Mouse (Mus musculus) embryo, embryonic 11.5 days (tissue): ENCODE data around the gene Ssu72.
"Not testable (repeated sequence)": the region's sequence is repeated elsewhere in the genome, so short reads cannot be mapped to it uniquely, and the experiment has no call there.

ENCODE experiments used
- DNase-seq: peaks from one replicate; pipeline ENCODE4 v3.0.0-alpha.2; 2012; ENCODE audit warnings: low read depth, low spot score

The Ssu72 gene

DNA sequence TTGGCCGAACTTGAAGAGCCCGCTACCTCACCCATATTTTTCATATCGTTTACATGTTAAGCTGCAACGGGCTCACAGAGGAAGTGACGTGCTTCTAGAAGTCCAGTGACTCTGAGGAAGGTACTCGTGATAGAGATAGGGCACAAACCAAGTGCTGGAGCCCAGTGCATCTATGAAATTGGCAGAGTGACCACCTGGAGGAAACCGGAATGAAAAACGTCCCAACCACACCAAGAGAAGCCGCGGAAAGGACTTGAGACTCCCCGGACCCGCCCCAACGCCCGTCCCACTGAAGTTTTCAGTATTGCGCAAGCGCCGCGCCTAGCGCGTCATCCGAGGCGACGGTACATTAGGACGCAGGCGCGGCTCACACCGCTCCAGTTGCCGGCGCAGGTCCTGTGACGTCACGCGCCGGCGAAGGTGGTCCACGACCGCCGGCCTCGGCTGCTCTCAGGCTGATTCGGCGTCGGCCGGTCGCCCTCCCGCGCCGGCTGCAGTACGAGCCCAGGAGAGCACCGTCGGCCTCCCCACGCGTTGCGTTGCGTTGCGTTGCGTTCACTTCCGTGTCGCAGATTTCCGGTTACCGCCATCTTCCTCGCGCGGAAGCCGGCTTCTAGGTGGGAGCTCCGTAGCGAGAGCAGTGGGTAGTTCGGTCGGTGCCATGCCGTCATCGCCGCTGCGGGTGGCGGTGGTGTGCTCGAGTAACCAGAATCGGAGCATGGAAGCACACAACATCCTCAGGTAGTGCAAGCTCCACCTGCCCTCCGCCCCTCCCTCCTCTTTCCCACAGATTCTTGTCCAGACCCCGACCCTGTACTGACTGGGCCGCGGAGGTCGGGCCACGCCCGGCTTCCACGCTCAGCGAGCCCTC is at the start of gene Ssu72:
Gene Ssu72, plus strand, starts transcription at position 80 of the 871 bp plus-strand sequence.
- peak; percentile 94 for DNase-seq

DNA sequence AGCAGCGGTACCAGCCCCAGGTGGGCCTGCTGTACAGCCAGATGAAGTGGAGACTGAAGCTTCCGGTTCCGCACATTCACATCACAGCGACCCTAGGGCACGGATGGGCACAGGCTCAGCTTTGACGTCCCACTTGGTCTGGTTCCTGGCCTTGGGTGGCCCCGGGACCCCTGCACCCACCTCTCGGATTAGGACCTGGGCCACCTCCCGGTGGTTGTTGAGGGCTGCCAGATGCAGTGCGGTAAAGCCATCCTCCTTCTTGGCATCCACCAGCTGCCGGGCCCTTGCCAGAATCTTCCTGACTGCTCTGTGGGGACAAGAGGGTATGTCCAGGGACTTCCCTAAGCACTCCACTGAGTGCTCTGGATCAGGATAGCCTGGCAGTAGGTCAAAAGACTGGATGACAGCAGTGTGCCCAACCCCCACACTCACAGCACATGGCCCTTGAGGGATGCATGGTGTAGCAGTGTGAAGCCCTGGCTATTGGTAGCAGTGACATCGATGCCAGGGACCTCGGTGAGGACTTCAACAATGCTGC is 48.3 kb upstream of the Ssu72 start:
- DNase-seq = no peak

DNA sequence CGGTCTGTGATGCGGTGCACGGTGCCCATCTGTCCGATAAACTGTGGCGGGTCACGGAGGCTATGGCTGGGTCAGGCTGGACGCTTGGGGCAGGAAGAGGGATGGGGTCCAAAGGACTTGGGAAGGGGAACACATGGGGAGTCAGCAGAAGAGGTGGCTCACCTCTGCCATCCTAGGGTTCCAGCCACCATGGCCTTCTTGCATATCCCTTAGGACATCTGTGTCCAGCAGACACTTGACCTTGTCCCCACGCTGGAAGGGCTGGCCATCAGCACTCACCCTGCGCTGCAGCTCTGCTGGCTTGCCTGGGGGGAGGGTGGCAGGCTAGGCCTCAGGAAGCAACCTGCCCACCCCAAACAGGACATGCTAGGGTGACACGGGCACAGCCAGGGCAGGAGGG is 45.6 kb upstream of the Ssu72 start:
- no peak for DNase-seq

DNA sequence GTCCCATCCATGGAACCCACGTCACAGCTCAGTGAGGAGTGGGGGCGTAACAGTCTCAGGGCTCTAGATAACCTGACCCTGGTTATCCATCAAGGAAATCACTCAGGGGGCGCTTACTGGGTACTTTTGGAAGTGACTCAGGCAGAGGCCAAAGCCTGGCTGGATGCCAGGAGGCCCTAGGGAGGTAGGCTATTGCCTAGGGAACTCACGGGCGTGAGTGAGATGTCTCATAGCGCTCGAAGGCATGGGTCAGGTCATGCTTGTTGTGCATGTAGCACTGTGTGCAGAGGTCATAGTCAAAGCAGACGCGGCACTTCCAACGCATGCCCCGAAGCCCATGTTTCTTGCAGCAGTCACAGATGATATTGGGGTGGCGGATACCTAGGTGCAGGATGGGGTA is 44.0 kb upstream of the Ssu72 start:
- DNase-seq = no peak

DNA sequence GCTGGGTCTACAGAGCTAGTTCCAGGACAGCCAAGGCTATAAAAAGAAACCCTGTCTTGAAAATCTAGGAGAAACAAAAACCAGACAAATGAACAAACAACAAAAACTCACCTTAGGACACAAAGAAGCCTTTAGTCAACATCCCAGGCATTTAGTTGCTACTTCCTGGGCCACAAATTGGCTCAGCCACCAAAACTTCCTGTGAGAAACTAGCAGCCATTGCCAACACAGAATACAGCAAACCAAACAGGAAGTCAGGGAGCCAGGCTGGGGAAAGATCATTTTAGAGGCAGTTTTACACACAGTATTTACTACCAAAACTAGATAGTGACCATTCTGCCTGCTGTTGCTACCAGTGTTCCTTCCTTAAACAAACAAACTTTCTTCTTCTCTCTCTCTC is 37.7 kb upstream of the Ssu72 start:
- no peak for DNase-seq

DNA sequence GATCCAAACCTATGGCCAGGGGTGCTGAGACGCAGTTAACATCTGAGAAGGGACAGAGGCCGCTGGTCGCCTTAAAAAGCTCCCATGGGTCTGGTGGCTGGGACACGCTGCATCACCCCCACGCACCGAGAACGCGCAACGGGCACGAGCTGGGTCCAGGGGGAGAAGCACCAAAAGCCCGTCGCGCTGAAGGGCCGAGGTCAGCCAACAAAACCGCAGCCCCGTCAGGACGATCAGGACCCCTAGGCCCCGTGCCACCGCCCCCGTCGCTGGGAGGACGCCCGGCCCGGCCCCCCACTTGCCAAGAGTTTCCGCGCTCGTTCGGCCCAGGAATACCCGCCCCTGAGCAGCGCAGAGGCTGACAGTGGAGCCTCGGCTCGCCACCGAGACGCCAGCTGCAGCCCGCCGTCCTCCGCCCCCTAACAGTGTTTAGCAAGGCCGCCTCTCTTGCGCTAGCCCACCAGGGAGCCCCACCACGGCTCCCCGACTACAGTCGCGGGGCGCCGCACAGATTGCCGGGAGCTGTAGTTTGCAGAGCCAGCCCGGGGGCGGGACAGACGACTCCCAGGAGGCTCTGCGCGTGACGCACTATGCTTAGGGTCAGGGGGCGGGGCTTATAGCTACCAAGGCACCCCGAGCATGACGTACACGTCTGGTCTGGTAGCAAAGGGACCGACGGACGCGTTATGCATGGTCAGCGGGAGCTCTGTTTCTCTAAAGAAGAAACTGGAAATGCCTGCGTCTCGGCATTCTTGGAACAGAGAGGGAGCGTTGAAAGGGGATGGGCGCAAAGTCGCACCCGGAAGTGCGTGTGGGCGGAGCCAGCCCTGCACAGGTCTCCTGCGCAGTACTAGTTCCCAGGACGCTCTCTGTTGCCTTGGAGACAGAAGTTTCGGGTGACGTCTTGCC is 35.7 kb upstream of the Ssu72 start, which contains the start of gene Mib2:
Gene Mib2, minus strand, starts transcription at position 510 of the 909 bp plus-strand sequence.
- DNase-seq = peak; percentile 93

DNA sequence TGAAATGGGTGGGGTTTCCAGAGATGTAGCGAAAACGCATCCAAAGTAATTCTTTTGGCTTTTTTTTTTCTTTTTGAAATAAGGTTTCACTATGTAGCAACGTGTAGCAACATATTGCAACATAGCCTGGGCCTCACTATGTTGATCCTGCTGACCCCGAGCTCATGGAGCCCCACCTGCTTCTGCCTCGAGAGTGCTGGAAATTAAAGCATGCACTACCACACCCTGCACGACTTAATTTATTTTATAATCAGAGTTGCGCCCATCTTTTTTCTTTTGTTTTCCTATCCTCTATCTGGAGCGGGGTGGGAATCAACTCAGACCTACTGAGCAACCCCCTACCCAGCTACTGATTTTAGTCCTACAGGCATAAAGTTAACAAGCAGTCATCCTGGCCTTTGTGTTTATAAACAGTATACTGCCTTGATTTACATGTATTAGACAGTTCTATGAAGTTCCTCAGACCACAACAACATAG is 35.0 kb upstream of the Ssu72 start:
- DNase-seq = no peak

DNA sequence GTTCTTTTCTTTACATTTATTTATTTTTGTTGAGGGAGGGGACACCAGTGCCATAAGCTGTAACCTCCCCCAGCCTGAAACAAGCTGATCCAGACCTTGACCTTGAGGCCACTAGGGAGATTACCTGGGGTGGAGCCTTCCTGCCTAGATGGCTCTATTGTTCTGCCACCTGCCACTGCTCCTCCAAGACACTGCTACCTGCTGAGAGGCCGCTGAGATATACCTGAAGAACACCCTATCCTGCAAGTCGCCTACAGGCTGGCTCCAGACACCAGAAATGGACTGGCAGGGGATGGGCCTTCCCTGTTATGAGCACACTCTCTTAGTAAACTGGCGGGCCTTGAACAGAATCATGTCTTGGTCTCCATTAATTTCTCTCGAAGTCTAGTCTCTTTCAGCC is 34.4 kb upstream of the Ssu72 start:
- not testable (repeated sequence) for DNase-seq

DNA sequence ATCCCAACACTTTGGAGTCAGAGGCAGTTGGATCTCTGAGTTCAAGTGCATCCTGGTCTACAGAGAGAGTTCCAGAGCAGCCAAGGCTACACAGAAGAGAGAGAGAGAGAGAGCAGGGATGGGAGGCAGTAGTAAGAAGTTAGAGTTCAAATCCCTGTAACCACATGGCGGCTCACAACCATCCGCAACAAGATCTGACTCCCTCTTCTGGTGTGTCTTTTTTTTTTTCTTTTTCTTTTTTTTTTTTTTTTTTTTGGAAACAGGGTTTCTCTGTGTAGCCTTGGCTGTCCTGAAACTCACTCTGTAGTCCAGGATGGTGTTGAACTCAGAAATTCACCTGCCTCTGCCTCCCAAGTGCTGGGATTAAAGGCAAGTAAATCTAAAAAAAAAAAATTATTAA is 32.5 kb upstream of the Ssu72 start:
- DNase-seq = no peak

DNA sequence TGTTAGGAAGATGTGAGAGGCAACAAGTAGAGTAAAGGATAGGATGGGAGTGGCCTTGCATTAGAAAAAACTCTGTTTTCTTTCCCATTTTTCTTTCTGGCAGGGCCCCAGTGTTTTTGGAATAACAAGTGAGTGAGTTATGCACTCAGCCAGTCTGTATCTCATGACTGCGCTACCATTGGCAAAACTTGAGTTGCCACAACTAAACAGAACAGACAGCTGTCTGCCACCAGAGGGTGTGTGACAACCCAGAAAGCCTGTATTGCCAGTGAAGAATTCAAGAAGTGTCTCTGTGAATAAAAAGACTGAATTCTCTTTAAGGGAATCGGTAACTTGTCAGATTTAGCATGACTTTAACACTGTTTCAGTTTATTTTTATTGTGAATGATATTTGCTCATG is 28.6 kb upstream of the Ssu72 start:
- no peak for DNase-seq

DNA sequence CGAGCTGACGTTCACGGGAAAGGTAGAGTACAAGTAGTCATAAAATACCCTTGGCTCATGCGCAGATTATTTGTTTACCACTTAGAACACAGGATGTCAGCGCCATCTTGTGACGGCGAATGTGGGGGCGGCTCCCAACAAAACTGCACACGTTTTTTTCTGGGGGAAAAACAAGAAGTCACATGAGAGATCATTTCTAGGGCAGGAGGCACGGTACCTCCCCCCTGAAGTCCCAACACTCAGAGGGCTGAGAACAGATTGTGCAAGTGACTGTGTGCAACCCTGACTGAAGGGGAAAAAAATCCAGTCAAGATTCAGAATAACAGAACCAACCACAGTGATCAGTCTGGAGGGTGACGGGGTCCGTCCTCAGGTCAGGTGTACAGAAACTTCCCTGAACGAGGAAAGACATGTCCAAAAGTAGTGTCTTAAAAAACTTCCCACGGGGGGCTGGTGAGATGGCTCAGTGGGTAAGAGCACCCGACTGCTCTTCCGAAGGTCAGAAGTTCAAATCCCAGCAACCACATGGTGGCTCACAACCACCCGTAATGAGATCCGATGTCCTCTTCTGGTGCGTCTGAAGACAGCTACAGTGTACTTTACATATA is 20.8 kb upstream of the Ssu72 start:
- DNase-seq = not testable (repeated sequence)

DNA sequence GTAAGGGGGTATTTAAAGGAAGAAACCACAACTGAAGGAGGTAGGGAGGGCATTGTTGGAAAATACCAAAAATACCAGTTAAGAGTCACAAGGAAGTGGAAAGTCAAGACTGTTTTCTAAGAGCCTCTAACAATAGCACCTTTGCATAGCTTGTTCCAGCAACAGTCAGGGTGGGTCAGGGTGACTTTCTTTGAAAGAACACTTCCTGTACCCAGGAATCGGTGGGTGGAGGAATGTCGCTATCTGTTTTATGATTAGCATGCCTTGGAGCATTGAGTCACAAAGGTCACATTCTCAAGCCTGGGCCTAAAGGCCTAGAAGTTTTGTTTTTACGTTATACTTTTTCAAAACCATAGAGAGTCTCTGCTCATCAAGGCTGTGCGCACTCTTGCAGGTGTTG is 16.8 kb upstream of the Ssu72 start:
- DNase-seq = not testable (repeated sequence)

DNA sequence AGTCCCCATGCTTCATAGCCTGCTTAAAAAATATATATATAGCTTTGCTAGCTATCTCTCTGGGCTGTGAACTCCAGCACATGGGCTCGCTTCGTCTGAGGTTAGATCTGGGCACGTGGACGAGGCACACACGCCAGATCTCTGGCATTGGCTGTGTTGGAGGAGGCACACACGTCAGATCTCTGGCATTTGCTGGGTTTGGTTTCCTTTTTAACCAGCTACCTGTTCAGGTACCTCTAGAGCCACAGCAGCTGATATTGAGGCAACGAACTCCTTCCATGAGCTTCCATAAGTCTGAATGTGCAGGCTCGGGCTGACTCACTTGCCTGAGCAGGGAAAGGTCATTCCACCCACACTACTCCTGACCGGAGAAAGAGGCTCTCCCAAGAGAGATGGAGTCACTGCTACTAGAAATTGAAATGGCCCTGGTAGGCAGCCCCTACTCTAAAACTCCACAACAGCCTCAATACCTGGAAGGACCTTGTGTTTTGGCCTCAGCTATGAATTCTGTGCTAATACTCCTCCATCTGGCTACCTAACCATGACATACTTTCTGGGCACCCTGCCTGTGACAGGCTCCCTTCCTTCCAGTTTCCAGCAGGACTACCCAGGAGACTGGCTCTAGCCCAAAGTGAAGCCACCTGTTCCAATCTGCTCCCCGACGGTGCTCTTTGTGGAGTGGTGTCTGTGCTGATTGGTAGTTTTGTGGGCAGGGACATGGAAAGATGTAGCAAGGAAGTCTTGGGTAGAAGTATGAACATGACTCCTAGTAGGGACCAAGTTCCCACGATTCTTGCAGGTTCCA is 13.8 kb upstream of the Ssu72 start:
- no peak for DNase-seq

DNA sequence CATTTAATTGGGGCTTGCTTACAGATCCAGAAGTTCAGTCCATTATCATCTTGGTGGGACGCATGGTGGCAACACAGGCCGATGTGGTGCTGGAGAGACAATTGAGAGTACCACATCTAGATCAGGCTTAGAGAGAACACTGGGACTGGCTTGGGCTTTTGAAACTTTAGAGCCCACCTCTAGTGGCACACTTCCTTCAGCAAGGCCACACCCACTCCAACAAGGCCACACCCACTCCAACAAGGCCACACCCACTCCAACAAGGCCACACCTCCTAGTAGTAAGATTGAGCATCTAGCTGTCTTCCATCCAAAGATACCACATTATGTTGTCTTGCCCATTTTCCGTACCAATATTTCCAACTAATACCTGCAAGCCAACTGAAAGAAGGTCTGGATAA is 12.2 kb upstream of the Ssu72 start:
- DNase-seq = no peak

DNA sequence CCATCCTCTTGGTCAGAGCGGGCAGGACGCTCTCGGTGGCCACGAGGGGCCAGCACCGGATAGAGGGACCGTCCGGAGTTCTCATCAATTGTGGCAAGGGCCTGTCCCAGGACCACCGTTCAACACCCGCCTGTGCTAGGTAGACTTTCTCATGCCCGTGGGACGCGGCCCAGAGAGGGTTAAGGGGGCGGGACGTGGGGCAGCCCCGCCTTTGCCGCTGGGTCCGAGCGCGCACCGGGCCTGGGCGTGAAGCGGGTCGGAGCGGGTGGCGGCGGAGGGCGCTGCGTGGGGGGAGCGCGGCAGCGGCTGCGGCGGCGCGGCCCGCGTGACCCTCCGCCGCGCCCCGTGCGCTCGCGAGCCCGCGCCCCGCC is 10.5 kb upstream of the Ssu72 start, which contains the start of gene Fndc10:
Gene Fndc10, plus strand, starts transcription at position 232 of the 371 bp plus-strand sequence.
- peak; percentile 27 for DNase-seq

DNA sequence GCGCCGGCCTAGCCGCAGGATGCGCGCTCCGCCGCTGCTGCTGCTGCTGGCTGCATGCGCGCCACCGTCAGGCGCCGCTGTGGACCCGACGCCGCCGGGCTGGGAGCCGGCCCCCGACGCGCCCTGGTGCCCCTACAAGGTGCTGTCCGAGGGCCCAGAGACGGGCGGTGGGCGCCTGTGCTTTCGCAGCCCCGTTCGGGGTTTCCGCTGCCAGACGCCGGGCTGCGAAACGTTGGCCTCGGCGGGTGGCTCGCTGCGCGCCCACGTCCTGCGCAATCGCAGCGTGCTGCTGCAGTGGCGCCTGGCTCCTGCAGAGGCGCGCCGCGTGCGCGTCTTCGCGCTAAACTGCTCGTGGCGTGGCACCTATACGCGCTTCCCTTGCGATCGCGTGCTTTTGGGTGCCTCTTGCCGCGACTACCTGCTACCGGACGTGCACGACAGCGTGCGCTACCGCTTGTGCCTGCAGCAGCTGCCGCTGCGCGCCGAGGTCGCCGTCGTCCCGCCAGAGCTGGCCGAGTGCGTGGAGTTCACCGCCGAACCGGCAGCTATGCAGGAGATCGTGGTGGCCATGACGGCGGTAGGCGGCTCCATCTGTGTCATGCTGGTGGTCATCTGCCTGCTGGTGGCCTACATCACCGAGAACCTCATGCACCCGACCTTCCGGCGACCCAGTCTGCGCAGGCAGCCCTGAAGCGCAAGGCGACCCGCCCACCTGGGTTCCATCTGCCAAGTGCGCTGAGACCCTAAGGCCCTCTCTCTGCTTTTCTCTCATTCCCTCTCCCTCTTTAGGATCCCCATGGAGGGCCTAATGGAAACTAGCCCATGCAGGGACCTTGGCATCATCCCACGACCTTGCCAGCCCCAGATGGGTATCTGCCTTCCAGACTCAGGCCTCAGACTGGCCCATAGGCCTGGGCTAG is 9.9 kb upstream of the Ssu72 start:
- DNase-seq = peak; percentile 35

DNA sequence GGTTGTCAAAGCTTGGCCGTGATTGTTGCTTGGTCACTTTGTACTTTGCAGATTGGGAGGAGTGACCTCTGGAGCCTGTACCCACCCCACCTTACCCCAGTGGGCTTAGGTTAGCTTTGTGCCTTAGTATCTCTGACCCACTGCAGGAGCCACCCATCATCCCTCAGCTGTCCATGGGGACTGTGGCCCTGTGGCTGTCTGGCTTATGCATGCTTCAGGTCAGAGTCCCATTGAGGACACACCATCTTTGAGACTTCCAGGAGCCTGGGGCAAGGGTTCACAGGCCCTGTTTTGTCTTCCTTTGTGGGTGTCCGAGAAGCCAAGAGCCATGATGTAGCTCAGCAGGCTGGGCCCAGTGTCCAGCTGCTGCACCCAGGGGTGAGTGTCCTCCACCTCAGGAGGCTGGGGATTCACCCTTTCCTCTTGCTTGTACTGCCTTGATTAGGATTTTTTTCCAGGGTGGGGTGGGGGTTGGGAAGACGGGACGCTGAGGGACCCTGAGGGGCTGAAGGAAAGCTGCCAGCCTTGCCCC is 9.0 kb upstream of the Ssu72 start:
- no peak for DNase-seq

DNA sequence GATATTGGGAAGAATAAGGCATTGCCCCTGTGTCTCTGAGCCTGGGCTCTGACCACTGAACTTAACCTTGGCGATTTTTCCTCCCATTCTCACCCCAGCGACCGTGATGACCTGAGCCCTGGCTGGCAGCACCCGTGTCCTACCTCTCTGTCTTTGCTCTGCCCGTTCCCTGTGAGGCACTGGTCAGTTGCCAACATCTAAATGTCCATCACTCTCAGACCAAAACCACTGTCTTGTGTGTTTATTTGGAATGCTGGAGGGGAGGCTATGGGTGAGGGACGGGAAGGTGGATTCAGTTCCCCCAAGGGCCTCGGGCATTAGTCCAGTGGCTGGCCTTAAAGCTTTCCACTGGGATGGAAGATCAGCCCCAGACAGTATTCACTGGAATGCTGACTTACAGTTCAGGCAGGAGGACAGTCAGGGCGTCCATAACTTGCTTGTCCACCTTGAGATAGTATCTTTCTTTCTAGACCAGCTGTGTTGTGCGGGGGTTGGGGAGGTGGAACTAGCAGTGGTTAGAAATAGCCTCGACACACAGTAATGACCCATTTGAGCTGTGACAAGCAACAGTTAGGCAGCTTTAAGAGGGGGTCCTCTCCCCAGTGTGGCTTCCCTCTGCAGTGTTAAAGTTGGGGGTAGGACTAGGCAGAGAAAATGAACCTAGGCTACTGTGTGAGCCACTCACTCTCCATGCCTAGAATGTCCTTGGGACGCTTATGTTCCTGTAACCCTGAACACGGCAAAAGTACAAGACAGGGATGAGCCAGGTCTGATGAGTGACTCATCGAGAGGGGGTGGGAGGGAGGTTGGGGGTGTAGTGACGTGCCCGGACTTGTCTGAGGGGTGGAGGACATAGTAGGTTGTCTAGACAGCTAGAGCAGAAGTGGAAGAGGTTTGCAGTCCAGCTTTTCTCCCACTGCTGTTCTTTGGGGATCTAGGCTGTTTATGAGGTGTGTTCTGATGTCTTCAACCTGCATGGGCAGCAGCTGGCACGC is 8.0 kb upstream of the Ssu72 start:
- no peak for DNase-seq
